Mouse (Mus musculus): ENCODE data around the gene Zfand2a. TPM values are rescaled to one million over a fixed set of nuclear protein-coding genes. Genes with fewer than 3 reads are reported as not detected.
A peak's percentile ranks its signal among the peaks of the same experiment; 100 is the strongest.

Gene Zfand2a
- polyA plus RNA-seq, 1 experiment from 2014 or later = 11.2 TPM

DNA sequence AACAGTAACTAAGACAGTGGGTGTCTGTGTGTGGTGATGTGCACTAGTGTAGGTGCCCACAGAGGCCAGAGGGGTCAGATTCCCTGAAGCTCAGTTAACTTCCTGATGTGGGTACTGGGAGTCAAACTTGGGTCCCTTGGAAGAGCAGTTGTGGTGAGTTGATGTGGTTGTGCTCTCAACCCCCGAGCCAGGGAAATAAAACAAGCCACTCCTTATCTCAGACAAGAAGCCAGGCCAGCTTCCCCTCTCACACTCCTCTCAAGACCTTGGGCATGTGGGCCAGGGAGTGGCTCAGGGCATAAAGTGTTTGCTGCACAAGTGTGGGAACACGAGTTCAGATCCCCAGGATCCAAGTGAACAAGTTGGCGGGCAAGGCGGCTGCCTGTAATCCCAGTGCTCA lies 17.5 kb downstream of the Zfand2a start:
- Histone ChIP-seq H3K4me2 (no peak overlapping the region), H3K27ac (ENCODE audit: poor library complexity, severe bottlenecking) (no peak overlapping the region), H3K36me3 (peaks cover 7% of the 10 kb centered on the region), H3K9me3 (replicated peaks) (no peaks in the 10 kb centered on the region), H3K4me3 (no peak overlapping the region), H3K4me1 (replicated peaks) (no peaks in the 10 kb centered on the region), H3K9ac (no peak overlapping the region), H3K27me3 (replicated peaks) (peaks cover 13% of the 10 kb centered on the region; the same call in 1 of the 2 replicates)
- WGBS = 56% methylated on average over 4 of the region's 4 CpGs
- no peak for ATAC-seq (ENCODE audit: insufficient number of reproducible peaks, low FRiP score)

DNA sequence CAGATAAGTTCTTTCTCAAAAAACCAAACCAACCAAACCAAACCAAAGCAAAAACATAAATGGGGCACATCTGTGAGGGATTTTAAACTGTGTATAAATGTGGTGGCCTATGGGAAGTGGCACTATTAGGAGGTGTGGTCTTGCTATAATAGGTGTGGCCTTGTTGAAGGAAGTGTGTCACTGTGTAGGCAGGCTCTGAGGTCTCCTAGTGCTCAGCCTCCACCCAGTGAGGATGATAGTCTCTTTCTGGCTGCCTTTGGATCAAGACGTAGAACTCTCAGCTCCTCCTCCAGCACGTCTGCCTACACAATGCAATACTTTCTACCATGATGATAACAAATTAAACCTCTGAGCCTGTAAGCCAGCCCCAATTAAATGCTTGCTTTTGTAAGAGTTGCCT lies 18.0 kb downstream of the Zfand2a start:
- Histone ChIP-seq H3K27me3 (replicated peaks) (peaks cover 13% of the 10 kb centered on the region; the same call in 1 of the 2 replicates), H3K4me3 (no peak overlapping the region), H3K9ac (no peak overlapping the region), H3K4me2 (no peak overlapping the region), H3K9me3 (replicated peaks) (no peaks in the 10 kb centered on the region), H3K4me1 (replicated peaks) (no peaks in the 10 kb centered on the region), H3K27ac (ENCODE audit: poor library complexity, severe bottlenecking) (no peak overlapping the region), H3K36me3 (peaks cover 2% of the 10 kb centered on the region)
- no peak for ATAC-seq (ENCODE audit: insufficient number of reproducible peaks, low FRiP score)
- 61% methylated on average over 2 of the region's 2 CpGs for WGBS

DNA sequence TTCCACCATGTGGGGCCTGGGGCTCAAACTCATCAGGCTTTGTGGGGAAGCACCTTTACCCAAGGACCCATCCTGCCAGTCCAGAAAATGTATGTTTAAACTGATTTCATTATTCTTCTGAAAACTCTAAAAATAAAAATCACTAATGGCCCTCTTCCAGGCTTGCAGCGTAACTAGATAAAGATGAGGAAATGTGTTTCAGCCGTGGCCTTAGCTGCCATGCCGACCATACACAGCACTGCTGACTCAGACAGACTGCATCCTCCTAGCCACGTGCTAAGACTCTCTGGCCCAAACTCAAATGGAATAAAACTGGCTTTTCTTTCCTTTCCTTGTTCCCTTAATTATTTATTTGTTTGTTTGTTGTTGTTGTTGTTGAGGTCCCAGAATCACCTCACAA lies 19.5 kb downstream of the Zfand2a start:
- Histone ChIP-seq H3K36me3 (no peaks in the 10 kb centered on the region), H3K4me3 (no peak overlapping the region), H3K4me2 (no peak overlapping the region), H3K27me3 (replicated peaks) (peaks cover 13% of the 10 kb centered on the region; the same call in 1 of the 2 replicates), H3K9me3 (replicated peaks) (no peaks in the 10 kb centered on the region), H3K9ac (no peak overlapping the region), H3K4me1 (replicated peaks) (no peaks in the 10 kb centered on the region), H3K27ac (ENCODE audit: poor library complexity, severe bottlenecking) (no peak overlapping the region)
- ATAC-seq (ENCODE audit: insufficient number of reproducible peaks, low FRiP score) = no peak
- 53% methylated on average over 4 of the region's 4 CpGs for WGBS

GRCm38 (mm10) chr5:139460384-139461067 lies 23.8 kb downstream of the Zfand2a start, which contains the start of gene 3110082I17Rik:
Gene 3110082I17Rik (minus strand): TSS chr5:139460527.
- Histone ChIP-seq H3K36me3 (no peaks in the 10 kb centered on the region), H3K9ac (peak within 1 kb of the TSS; percentile 74), H3K27me3 (replicated peaks) (peaks cover 13% of the 10 kb centered on the region; the same call in 1 of the 2 replicates), H3K4me1 (replicated peaks) (peaks cover 6% of the 10 kb centered on the region), H3K4me2 (peak within 1 kb of the TSS; percentile 87), H3K9me3 (replicated peaks) (no peaks in the 10 kb centered on the region), H3K4me3 (peak within 1 kb of the TSS; percentile 74), H3K27ac (ENCODE audit: poor library complexity, severe bottlenecking) (no peak within 1 kb of the TSS)
- ATAC-seq (ENCODE audit: insufficient number of reproducible peaks, low FRiP score) = peak; percentile 97
- WGBS = 3% methylated on average over 42 of the region's 42 CpGs

GRCm38 (mm10) chr5:139459938-139460337 lies 24.4 kb downstream of the Zfand2a start:
- H3K4me1 ChIP-seq (replicated peaks) = peaks cover 6% of the 10 kb centered on the region
- H3K4me2 ChIP-seq = peak overlapping the region; percentile 87
- no peaks in the 10 kb centered on the region for H3K9me3 ChIP-seq (replicated peaks)
- H3K27ac ChIP-seq (ENCODE audit: poor library complexity, severe bottlenecking) = no peak overlapping the region
- H3K9ac ChIP-seq = peak overlapping the region; percentile 74
- H3K27me3 ChIP-seq (replicated peaks) = peaks cover 13% of the 10 kb centered on the region; the same call in 1 of the 2 replicates
- no peaks in the 10 kb centered on the region for H3K36me3 ChIP-seq
- ATAC-seq (ENCODE audit: insufficient number of reproducible peaks, low FRiP score) = no peak
- H3K4me3 ChIP-seq = peak overlapping the region; percentile 74
- 10% methylated on average over 10 of the region's 10 CpGs for WGBS

GRCm38 (mm10) chr5:139457241-139457640 lies 27.1 kb downstream of the Zfand2a start:
- Histone ChIP-seq H3K9ac (no peak overlapping the region), H3K9me3 (replicated peaks) (no peaks in the 10 kb centered on the region), H3K4me1 (replicated peaks) (peaks cover 6% of the 10 kb centered on the region), H3K4me2 (no peak overlapping the region), H3K36me3 (peaks cover 6% of the 10 kb centered on the region; the same call in 1 of the 2 replicates), H3K27ac (ENCODE audit: poor library complexity, severe bottlenecking) (no peak overlapping the region), H3K4me3 (no peak overlapping the region), H3K27me3 (replicated peaks) (peaks cover 3% of the 10 kb centered on the region; the same call in 1 of the 2 replicates)
- 85% methylated on average over 8 of the region's 8 CpGs for WGBS
- ATAC-seq (ENCODE audit: insufficient number of reproducible peaks, low FRiP score) = no peak

DNA sequence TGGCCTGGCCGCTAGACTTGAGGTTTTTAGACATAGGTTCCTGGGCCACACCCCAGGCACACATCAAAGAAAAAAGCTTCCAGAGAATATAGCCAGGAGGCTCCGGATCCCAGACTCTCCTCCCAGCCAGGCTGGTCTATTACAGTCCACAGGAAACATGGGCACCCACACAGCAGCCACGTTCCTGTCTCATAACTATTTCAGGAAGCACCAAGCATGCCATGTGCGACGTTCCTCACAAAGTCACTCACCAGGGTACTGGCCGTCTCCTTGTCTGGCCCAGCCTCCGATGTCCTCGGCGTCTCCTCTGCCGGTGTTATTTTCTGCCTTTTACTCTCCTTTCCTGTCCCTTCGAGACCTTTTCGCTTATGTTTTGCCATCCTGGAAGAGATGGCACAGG lies 29.2 kb downstream of the Zfand2a start:
- no peak for ATAC-seq (ENCODE audit: insufficient number of reproducible peaks, low FRiP score)
- WGBS = 87% methylated on average over 12 of the region's 12 CpGs
- H3K4me1 ChIP-seq (replicated peaks) = peaks cover 6% of the 10 kb centered on the region

GRCm38 (mm10) chr5:139453031-139453430 lies 31.3 kb downstream of the Zfand2a start:
- H3K27me3 ChIP-seq (replicated peaks) = no peaks in the 10 kb centered on the region
- no peak overlapping the region for H3K27ac ChIP-seq (ENCODE audit: poor library complexity, severe bottlenecking)
- peaks cover 9% of the 10 kb centered on the region for H3K4me1 ChIP-seq (replicated peaks)
- H3K4me2 ChIP-seq = no peak overlapping the region
- no peak for ATAC-seq (ENCODE audit: insufficient number of reproducible peaks, low FRiP score)
- H3K36me3 ChIP-seq = peaks cover 11% of the 10 kb centered on the region; the same call in 1 of the 2 replicates
- WGBS = 86% methylated on average over 10 of the region's 10 CpGs
- no peak overlapping the region for H3K9ac ChIP-seq
- no peak overlapping the region for H3K4me3 ChIP-seq
- H3K9me3 ChIP-seq (replicated peaks) = no peaks in the 10 kb centered on the region

More for the DNA sequence above, 29.2 kb downstream of the Zfand2a start:
- Histone ChIP-seq H3K9me3 (replicated peaks) (no peaks in the 10 kb centered on the region), H3K4me3 (no peak overlapping the region), H3K27me3 (replicated peaks) (no peaks in the 10 kb centered on the region), H3K36me3 (peaks cover 11% of the 10 kb centered on the region; the same call in 1 of the 2 replicates), H3K9ac (no peak overlapping the region), H3K27ac (ENCODE audit: poor library complexity, severe bottlenecking) (no peak overlapping the region), H3K4me2 (no peak overlapping the region)

GRCm38 (mm10) chr5:139449926-139450325 lies 34.4 kb downstream of the Zfand2a start:
- Histone ChIP-seq H3K4me3 (no peak overlapping the region), H3K4me2 (no peak overlapping the region), H3K9ac (no peak overlapping the region), H3K27me3 (replicated peaks) (no peaks in the 10 kb centered on the region), H3K9me3 (replicated peaks) (no peaks in the 10 kb centered on the region), H3K27ac (ENCODE audit: poor library complexity, severe bottlenecking) (no peak overlapping the region), H3K4me1 (replicated peaks) (peaks cover 9% of the 10 kb centered on the region), H3K36me3 (peaks cover 11% of the 10 kb centered on the region; the same call in 1 of the 2 replicates)
- no peak for ATAC-seq (ENCODE audit: insufficient number of reproducible peaks, low FRiP score)
- WGBS = 33% methylated on average over 4 of the region's 4 CpGs

DNA sequence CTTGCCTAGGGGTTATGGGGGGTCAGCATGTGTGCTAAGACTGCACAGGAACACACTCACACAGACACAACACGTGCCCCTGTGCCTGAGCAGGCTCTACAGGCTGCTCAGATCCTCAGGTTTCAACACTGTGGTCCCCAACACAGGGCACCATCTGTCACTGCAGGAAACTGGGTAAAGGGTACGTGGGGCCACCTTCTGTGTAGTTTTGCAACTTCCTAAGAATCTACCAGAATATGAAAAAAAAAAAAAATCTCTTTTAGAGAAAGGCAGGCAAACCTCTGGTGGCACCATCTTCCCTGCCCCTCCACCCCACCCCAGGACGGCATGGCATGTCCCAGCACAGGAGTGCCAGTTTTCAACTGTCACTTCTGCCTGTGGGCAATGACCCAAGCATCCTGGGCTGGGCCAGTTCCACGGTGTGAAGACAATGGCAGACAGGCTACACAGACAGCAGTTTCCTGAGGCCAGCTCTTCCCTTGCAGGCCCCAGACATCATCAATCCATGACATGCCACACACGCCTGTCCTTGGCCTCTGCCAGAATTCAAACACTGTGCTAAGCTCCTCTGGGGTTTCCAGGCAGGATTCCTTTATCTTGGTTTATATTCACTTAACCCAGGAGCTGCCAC lies 35.1 kb downstream of the Zfand2a start:
- Histone ChIP-seq H3K4me1 (replicated peaks) (peaks cover 9% of the 10 kb centered on the region), H3K27me3 (replicated peaks) (no peaks in the 10 kb centered on the region), H3K4me2 (no peak overlapping the region), H3K36me3 (peaks cover 11% of the 10 kb centered on the region; the same call in 1 of the 2 replicates), H3K4me3 (no peak overlapping the region), H3K27ac (ENCODE audit: poor library complexity, severe bottlenecking) (no peak overlapping the region), H3K9me3 (replicated peaks) (no peaks in the 10 kb centered on the region), H3K9ac (peak overlapping the region; percentile 14; the same call in 1 of the 2 replicates)
- WGBS = 51% methylated on average over 5 of the region's 5 CpGs
- no peak for ATAC-seq (ENCODE audit: insufficient number of reproducible peaks, low FRiP score)

- no peak overlapping the region for H3K9ac ChIP-seq
- H3K36me3 ChIP-seq = peaks cover 9% of the 10 kb centered on the region; the same call in 1 of the 2 replicates
- no peak overlapping the region for H3K4me3 ChIP-seq
- WGBS = 51% methylated on average over 6 of the region's 6 CpGs
- peaks cover 9% of the 10 kb centered on the region for H3K4me1 ChIP-seq (replicated peaks)
- no peak overlapping the region for H3K4me2 ChIP-seq
- H3K9me3 ChIP-seq (replicated peaks) = no peaks in the 10 kb centered on the region
- no peak for ATAC-seq (ENCODE audit: insufficient number of reproducible peaks, low FRiP score)
- no peaks in the 10 kb centered on the region for H3K27me3 ChIP-seq (replicated peaks)
- H3K27ac ChIP-seq (ENCODE audit: poor library complexity, severe bottlenecking) = no peak overlapping the region
Measured at GRCm38 (mm10) chr5:139448025-139448424, 36.3 kb downstream of the Zfand2a start.

All from heart, embryonic 12.5 days (tissue).